Mouse (Mus musculus): ENCODE measurements around the gene Arhgap35.
A peak's percentile ranks its signal among the peaks of the same experiment; 100 is the strongest.

Arhgap35 gene

GRCm38 (mm10) chr7:16465160-16465559, 149.6 kb downstream of the Arhgap35 start:
- peak; percentile 74 for DNase-seq

GRCm38 (mm10) chr7:16463214-16463613, 151.6 kb downstream of the Arhgap35 start:
- DNase-seq = peak; percentile 81

- DNase-seq = no peak
These were observed 153.1 kb downstream of the Arhgap35 start for GRCm38 (mm10) chr7:16461705-16462104.

- no peak for DNase-seq
These were observed 153.6 kb downstream of the Arhgap35 start for GRCm38 (mm10) chr7:16461151-16461550.

- DNase-seq = no peak
These were observed 154.2 kb downstream of the Arhgap35 start for GRCm38 (mm10) chr7:16460566-16460965.

- no peak for DNase-seq
These were observed 158.5 kb downstream of the Arhgap35 start for GRCm38 (mm10) chr7:16456289-16456688.

- DNase-seq = no peak
These were observed 159.8 kb downstream of the Arhgap35 start for GRCm38 (mm10) chr7:16455016-16455415.

GRCm38 (mm10) chr7:16453118-16453711, 161.6 kb downstream of the Arhgap35 start:
- peak; percentile 47 for DNase-seq

- peak; percentile 97 for DNase-seq
These were observed 162.2 kb downstream of the Arhgap35 start, which contains the start of gene Tmem160 for GRCm38 (mm10) chr7:16452587-16453073. Gene Tmem160, plus strand, starts transcription at chr7:16452779.

GRCm38 (mm10) chr7:16451656-16452055, 163.1 kb downstream of the Arhgap35 start:
- no peak for DNase-seq
